ENCODE assay signal across 8 mouse cellular contexts in genomic region chr19:45081841-45082550, GRCm38 (mm10). TPM values are rescaled to one million over a fixed set of nuclear protein-coding genes. Genes with fewer than 3 reads are reported as not detected.
A peak's percentile ranks its signal among the peaks of the same experiment; 100 is the strongest.
DNase-seq lines count a peak whose midpoint lies in the region; ATAC-seq and TF ChIP-seq lines count a peak whose summit lies in the region.

No protein-coding gene starts in this region.

- H3K4me3 ChIP-seq in heart, embryonic 11.5 days (ENCODE audit: low read depth, low read length) = no peak overlapping the region
- no peak overlapping the region for H3K4me3 ChIP-seq in spleen, adult 2 months (ENCODE audit: extremely low read depth, insufficient read depth, insufficient read length)

- peaks cover 48% of the 10 kb centered on the region for H3K27me3 ChIP-seq in heart, embryonic 11.5 days (ENCODE audit: control insufficient read depth, insufficient read depth, low read length)
- peaks cover 29% of the 10 kb centered on the region for H3K27me3 ChIP-seq in spleen, adult 2 months (ENCODE audit: control insufficient read depth, insufficient read depth, low read length)

- WGBS in heart, embryonic 11.5 days (ENCODE audit: insufficient replicate concordance) = 17% methylated on average over 11 of the region's 11 CpGs
- 20% methylated on average over 11 of the region's 11 CpGs for WGBS in spleen, adult 2 months

- TF ChIP-seq POLR2A in spleen, adult 2 months (IDR thresholded peaks at IDR 0.05; ENCODE audit: low read depth, low read length) = no peak
- TF ChIP-seq POLR2A in brain, embryonic 14.5 days (IDR thresholded peaks at IDR 0.05; ENCODE audit: borderline replicate concordance, extremely low read depth, insufficient read depth, insufficient read length, poor library complexity, severe bottlenecking) = no peak

- intact Hi-C loops in heart, postnatal 10 days (cut with DNase I) = loop anchor here (2.0 kb wide), 1 partner anchor 25 kb away; no protein-coding TSS in a partner anchor

- H3K36me3 ChIP-seq in heart, embryonic 11.5 days (ENCODE audit: control insufficient read depth, insufficient read depth, low read length) = no peaks in the 10 kb centered on the region
- H3K36me3 ChIP-seq in spleen, adult 2 months (ENCODE audit: control insufficient read depth, insufficient read depth, low read length) = no peaks in the 10 kb centered on the region

- H3K9me3 ChIP-seq in heart, embryonic 11.5 days (replicated peaks; ENCODE audit: control insufficient read depth, low read length) = no peaks in the 10 kb centered on the region

- no peak for ATAC-seq in heart, embryonic 11.5 days (replicated peaks; ENCODE audit: insufficient number of reproducible peaks, low FRiP score, low TSS enrichment)
- no peak for ATAC-seq in frontal cortex, adult (ENCODE audit: low TSS enrichment)

- no peak overlapping the region for H3K9ac ChIP-seq in heart, embryonic 11.5 days (ENCODE audit: low read depth, low read length)

- no peak overlapping the region for H3K27ac ChIP-seq in heart, embryonic 11.5 days (ENCODE audit: low read depth, low read length)
- H3K27ac ChIP-seq in spleen, adult 2 months (ENCODE audit: insufficient read depth, low read length) = no peak overlapping the region

- H3K4me2 ChIP-seq in heart, embryonic 11.5 days = no peak overlapping the region

- peak; percentile 45; the same call in 1 of the 2 replicates for TF ChIP-seq CTCF in spleen, adult 2 months (IDR thresholded peaks at IDR 0.05; ENCODE audit: extremely low read depth, insufficient read depth, insufficient read length, insufficient replicate concordance)
- TF ChIP-seq CTCF in brain, embryonic 14.5 days (IDR thresholded peaks at IDR 0.05; ENCODE audit: borderline replicate concordance, extremely low read depth, insufficient read depth, insufficient read length) = peak; percentile 71

- DNase-seq in heart, postnatal 10 days = peak; percentile 53 to 72
- peak; percentile 36 to 47 for DNase-seq in spleen, adult 2 months (ENCODE audit: low read depth in 1 of 2, low spot score in 2 of 2)
- DNase-seq in spleen, adult 12 weeks (ENCODE audit: low spot score) = no peak
- peak; percentile 42 for DNase-seq in brain, embryonic 14.5 days (ENCODE audit: low read depth)
- DNase-seq in heart, postnatal 4 days = peak; percentile 74
- peak; percentile 74 for DNase-seq in naive thymus-derived CD4-positive, alpha-beta T cell, adult 2 months (ENCODE audit: low read depth)

- H3K4me1 ChIP-seq in heart, embryonic 11.5 days (ENCODE audit: control insufficient read depth, insufficient read depth, low read length) = peaks cover 37% of the 10 kb centered on the region
- peaks cover 17% of the 10 kb centered on the region for H3K4me1 ChIP-seq in spleen, adult 2 months (ENCODE audit: control insufficient read depth, insufficient read depth, insufficient read length)

RNA-seq across cellular contexts. Expression of gene Kazald1, which starts 7.0 kb away (rescaled TPM):
- total RNA-seq in heart, postnatal 10 days (2021) = 1 to 10 TPM; 7.4 to 9.1 TPM
- 2.7 and 2.9 TPM in 2 replicates for polyA plus RNA-seq in heart, embryonic 11.5 days (2014; fragmentation: Nextera tagmentation; extraction: Ambion mirVana)
- 63.8 and 81.4 TPM in 2 replicates for polyA plus RNA-seq in spleen, adult 2 months (2012; rRNA removed)
- 1.5 and 3.0 TPM in 2 replicates for polyA plus RNA-seq in brain, embryonic 14.5 days (2012; rRNA removed)
- 1 to 10 TPM; 5.1 to 6.2 TPM for total RNA-seq in heart, postnatal 4 days (2021)

RNA-seq across cellular contexts. Expression of gene Sfxn3, which starts 34.7 kb away (rescaled TPM):
- 10 to 100 TPM; 21.8 to 23.9 TPM for total RNA-seq in heart, postnatal 10 days (2021)
- 16.0 and 18.8 TPM in 2 replicates for polyA plus RNA-seq in heart, embryonic 11.5 days (2014; fragmentation: Nextera tagmentation; extraction: Ambion mirVana)
- 23.9 and 25.9 TPM in 2 replicates for polyA plus RNA-seq in spleen, adult 2 months (2012; rRNA removed)
- 83.3 and 93.1 TPM in 2 replicates for polyA plus RNA-seq in brain, embryonic 14.5 days (2012; rRNA removed)
- total RNA-seq in heart, postnatal 4 days (2021) = 10 to 100 TPM; 26.3 to 27.2 TPM

RNA-seq across cellular contexts. Expression of gene Pdzd7, which starts 36.5 kb away (rescaled TPM):
- total RNA-seq in heart, postnatal 10 days (2021) = under 1 TPM in 1 of 2 experiments, not detected in 1; 0.22 TPM
- polyA plus RNA-seq in heart, embryonic 11.5 days (2014; fragmentation: Nextera tagmentation; extraction: Ambion mirVana) = 0.21 TPM in 1 of 2 replicates, not detected in the other
- 0.04 and 0.09 TPM in 2 replicates for polyA plus RNA-seq in spleen, adult 2 months (2012; rRNA removed)
- 8.8 and 9.8 TPM in 2 replicates for polyA plus RNA-seq in brain, embryonic 14.5 days (2012; rRNA removed)
- total RNA-seq in heart, postnatal 4 days (2021) = not detected

Comparison
In these comparisons a context has a peak if more than half of its experiments do, and no peak if none do; other contexts are left out.
1. RNA of gene Kazald1, which starts 7.0 kb away (polyA plus RNA-seq): 63.8 to 81.4 TPM in spleen, adult 2 months; 1.5 to 3.0 TPM in brain, embryonic 14.5 days and 2.7 to 2.9 TPM in heart, embryonic 11.5 days; every median in the first group is over 10 times any median in the second.